Mouse (Mus musculus) heart, postnatal 0 days (tissue): ENCODE measurements around the gene Casz1.

Experiments
- CTCF ChIP-seq: IDR thresholded peaks from 2 replicates; pipeline ENCODE4 v1.5.1; 2016; ENCODE audit warnings: antibody characterized with exemption, control low read depth, low read depth
- EP300 ChIP-seq: IDR thresholded peaks from 2 replicates; pipeline ENCODE4 v1.6.1; 2016; ENCODE audit warnings: antibody characterized with exemption, low read depth

- TF ChIP-seq CTCF (no peak), EP300 (no peak)
Observed at GRCm38 (mm10) chr4:148820171-148820570, 15.9 kb downstream of the Casz1 start.
